Mouse (Mus musculus): ENCODE measurements at regions not wholly inside any gene's neighbourhood (a gene's known extent, or its start where the extent isn't known, plus 50 kb on each side); places are given as distances from the start of the nearest gene placed in this dataset.

DNA sequence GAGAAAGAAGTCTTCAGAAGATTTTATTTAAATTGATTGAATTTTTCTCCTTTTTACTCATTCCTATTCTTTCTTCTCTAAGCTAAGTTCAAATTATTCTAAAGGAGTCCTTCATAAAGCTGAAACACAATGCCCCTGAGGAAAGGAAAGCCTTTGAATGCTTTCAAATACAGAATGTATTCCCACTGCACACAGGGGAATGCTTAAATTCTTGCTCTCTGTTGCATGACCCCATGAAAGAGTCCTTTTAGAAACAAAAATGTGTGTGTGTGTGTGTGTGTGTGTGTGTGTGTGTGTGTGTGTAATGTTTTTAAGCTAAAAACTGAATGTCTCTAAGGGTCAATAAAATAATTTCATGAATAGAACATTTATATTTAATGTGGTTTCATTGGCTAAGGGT lies 846.1 kb upstream of the Gje1 start:
- TF ChIP-seq CTCF (IDR thresholded peaks at IDR 0.05; ENCODE audit: borderline replicate concordance, insufficient read depth, low read depth, low read length) (no peak), POLR2A (IDR thresholded peaks at IDR 0.05; ENCODE audit: borderline replicate concordance, insufficient read depth, low read length) (no peak)
